Mouse (Mus musculus): ENCODE results near the gene Gm45785.

Gene Gm45785

DNA sequence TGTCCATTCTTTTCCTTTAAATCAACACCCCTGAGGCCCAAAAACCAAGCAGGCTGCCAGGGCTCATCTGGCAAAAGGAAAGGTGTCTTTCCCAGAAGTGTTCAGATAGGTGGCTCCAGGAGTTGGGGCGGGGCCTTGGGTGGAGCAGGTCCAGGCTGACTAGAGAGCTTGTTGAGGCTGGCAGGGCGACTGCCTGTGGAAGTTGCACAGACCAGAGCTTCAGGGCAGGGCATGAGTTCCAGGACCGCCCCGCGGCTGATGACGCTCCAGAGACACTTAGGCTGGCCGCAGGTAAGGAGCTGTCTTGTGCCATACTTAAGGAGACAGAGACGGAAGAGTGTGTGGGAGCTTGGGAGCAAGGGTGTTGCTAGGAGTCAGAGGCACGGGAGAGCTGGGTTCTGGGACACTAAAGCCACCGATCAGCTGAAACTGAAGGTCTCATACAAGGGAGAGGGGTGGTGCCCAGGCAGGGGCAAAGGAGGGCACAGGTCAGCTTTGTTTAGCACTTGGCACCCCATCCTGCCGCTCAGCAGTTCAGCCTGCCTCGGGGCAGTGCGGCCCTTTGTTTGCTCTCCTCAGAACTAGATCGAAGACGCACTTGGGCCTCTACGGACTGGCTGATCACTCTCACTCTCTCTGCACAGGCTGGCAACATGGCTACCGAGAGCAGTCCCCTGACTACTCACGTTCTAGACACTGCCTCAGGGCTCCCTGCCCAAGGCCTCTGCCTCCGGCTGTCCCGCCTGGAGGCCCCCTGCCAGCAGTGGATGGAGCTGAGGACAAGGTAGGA is 21.0 kb downstream of the Gm45785 start, which contains the start of gene Urah:
Gene Urah (plus strand): TSS at position 51 of the 790 bp plus-strand sequence.
- in situ Hi-C loops (cut with MboI, MseI), result no loop called here

- in situ Hi-C loops (cut with MboI, MseI), result no loop called here
Observed at GRCm38 (mm10) chr7:140833341-140833740, 22.8 kb downstream of the Gm45785 start.

DNA sequence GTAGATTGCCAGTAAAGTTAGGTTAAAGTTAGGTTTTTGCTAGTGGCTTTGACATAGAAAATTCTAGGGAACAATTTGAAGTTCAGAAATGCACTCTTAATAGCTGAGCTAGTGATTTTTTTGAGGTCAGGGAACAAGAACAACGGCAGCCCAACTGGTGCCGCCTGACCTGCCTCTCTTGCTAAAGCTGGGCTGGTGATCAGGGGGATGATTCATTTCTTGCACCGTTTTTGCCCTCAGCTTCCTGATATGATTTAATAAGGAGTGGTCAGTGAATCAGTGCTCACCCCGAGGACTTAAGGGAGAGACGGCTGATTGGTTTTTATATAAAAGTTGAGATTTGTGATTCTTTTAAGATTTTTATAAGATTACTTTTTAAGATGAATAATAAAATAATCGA is 24.7 kb downstream of the Gm45785 start:
- in situ Hi-C loops (cut with MboI, MseI), result no loop called here

GRCm38 (mm10) chr7:140828171-140828881 is 27.8 kb downstream of the Gm45785 start:
- in situ Hi-C loops (cut with MboI, MseI), result no loop called here

GRCm38 (mm10) chr7:140822731-140823130 is 33.4 kb downstream of the Gm45785 start:
- in situ Hi-C loops (cut with MboI, MseI), result no loop called here

DNA sequence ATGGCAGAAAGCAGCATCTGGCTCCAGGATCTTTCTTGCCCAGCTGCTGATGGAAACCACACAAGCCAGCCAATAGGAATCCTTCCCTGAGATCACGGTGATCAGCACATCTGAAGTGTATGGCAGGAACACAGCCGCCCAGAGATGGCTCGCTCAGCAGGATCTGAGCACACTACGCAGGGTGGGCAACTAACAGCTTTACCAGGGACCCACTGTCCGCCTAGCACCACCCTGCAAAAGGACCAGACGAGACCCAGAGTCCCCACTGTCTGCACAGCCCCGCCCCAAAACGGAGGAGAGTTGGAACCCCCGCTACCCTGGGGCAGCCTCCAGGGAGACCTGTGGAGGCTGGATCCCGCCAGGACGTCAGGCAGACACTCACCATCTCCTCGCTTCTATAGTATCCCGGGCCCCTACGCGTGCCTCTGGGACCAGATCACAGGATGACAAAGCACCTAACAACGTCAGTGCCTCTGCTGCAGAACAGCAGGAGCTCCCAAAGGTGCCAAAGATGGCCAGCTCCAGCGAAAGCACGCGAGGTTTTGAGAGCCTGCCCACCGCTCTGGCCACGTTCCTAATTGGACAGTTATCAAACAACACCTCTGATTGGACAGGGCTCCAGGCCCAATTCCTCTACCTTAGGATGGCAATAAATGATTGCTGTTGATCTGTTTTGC is 34.3 kb downstream of the Gm45785 start, which contains the start of gene Zfp941:
Gene Zfp941 (minus strand): TSS at position 526 of the 677 bp plus-strand sequence.
- in situ Hi-C loops (cut with MboI, MseI), result no loop called here

DNA sequence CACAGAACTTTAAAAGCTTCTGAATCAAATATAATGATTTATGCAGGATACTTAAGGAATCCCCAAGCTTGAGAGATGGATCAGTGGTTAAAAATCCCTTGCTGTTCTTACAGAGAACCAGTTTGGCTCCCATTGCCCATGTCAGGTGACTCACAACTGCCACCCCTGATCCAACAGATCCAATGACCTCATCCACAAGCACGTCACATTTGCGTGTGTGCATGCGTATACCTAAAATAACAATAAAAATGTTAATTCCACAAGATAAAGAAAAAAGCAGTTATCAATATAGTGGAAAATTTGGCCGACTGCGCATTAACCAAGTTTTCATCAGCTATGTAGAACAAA is 34.9 kb downstream of the Gm45785 start:
- in situ Hi-C loops (cut with MboI, MseI), result no loop called here

DNA sequence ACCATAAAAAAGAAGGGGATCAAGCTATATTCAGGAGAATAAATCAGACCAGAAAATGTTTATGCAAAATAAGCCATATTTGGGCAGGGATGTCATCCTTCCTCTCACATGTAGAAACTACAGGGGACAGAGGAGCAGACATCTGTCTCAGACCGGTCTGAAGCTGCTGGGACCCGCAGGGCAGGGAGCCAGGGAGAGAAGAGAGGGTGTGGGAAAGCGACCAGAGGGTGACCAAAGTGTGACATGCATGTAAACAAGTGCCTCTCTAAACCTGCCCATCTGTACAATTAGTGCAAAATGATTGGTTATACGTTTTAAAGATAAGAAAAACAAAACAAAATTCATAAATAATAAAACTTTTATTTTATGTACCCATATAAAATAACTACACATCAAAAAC is 36.0 kb downstream of the Gm45785 start:
- in situ Hi-C loops (cut with MboI, MseI), result no loop called here

- in situ Hi-C loops (cut with MboI, MseI), result loop anchor here in 1 of 2 experiments (5.0 kb wide), 1 partner anchor 636 kb away; no protein-coding TSS in a partner anchor
Observed at GRCm38 (mm10) chr7:140812850-140813249, 43.3 kb downstream of the Gm45785 start.

GRCm38 (mm10) chr7:140811714-140812113 is 44.4 kb downstream of the Gm45785 start:
- in situ Hi-C loops (cut with MboI, MseI), result loop anchor here in 1 of 2 experiments (5.0 kb wide), 1 partner anchor 634 kb away; no protein-coding TSS in a partner anchor

GRCm38 (mm10) chr7:140810496-140810895 is 45.6 kb downstream of the Gm45785 start:
- in situ Hi-C loops (cut with MboI, MseI), result loop anchor here in 1 of 2 experiments (5.0 kb wide), 1 partner anchor 633 kb away; no protein-coding TSS in a partner anchor

DNA sequence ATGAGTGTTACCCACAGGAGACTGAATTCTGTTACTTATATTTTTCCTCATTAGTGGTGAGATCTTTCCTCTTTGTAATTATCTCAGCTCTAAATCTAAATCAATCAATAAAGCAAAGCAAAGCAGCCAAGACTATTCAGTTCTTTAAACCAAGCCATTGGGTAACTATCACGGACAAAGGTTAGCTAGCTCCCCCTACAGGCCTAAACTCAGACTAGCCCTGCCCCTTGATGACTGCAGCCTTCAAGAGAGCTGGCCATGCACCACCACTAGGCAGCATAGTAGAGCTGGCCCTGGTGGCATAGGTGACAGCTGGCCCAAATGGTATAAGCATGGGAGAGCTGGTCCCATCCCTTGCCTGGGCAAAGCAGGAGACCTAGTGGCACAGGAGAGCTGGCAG is 50.4 kb downstream of the Gm45785 start:
- in situ Hi-C loops (cut with MboI, MseI), result loop anchor here in 1 of 2 experiments (5.0 kb wide), 1 partner anchor 723 kb away; the partner anchor contains the start of gene Caly

DNA sequence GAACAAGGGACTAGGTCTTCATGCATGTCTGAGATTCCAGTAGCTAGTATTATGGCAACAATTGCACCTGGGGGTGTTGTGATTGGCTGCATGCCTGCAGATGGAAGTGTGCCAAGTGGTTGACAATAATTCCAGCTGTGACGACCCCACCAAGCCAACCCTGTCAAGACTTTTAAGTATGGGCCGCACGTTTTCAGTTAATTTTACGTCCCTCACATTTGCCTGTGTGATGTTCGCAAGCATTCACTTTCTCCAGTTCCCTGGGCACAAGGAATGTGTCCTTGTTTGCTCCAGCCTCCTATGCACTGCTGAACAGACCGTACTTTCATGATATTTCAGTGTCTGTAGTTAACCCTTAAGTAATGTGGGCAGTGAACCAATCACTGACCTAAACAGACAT is 53.5 kb downstream of the Gm45785 start:
- in situ Hi-C loops (cut with MboI, MseI), result no loop called here

- in situ Hi-C loops (cut with MboI, MseI), result loop anchor here in 1 of 2 experiments (5.0 kb wide), 1 partner anchor 606 kb away; no protein-coding TSS in a partner anchor
Observed at GRCm38 (mm10) chr7:140798212-140798611, 57.9 kb downstream of the Gm45785 start.

DNA sequence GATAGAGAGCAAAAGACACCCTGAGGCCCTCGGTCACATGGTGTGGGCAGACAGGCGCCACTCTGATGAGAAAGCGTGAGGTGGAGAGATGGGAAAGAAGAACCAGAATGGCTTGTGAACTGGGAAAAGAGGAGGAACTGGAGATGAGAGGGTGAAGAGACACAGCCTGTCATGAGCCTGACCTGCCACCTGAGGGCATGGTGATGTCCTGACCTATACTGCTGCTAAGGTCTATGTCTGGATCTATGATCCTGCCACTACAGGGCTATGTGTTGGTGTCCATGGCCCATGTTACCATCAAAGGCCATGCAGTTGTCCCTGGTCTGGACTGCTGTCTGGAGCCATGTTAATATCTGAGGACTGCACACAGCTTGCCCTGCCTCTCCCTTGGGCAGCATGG is 58.5 kb downstream of the Gm45785 start:
- in situ Hi-C loops (cut with MboI, MseI), result loop anchor here in 1 of 2 experiments (5.0 kb wide), 1 partner anchor 605 kb away; no protein-coding TSS in a partner anchor

- in situ Hi-C loops (cut with MboI, MseI), result no loop called here
Observed at GRCm38 (mm10) chr7:140793541-140793940, 62.6 kb downstream of the Gm45785 start.

DNA sequence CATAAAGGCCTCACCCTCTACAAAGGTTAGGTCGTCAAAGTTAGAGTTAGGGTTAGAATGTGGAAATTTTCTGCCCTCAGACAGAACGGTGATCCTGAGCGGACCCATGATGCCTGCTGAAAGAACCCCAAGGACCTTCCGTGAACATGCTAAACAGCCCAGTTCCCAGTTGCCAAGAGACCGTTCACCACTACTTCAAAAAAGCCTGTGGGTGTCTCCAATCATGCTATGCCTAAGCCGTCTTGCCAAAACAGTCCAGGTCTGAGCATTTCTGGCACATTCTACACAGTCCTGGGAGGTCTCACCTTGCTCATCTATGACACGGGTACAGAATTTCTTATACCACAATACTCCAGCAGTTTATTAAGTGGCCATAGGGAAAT is 68.1 kb downstream of the Gm45785 start:
- in situ Hi-C loops (cut with MboI, MseI), result no loop called here

GRCm38 (mm10) chr7:140787406-140788052 is 68.6 kb downstream of the Gm45785 start, which contains the start of gene Syce1:
Gene Syce1, minus strand, starts transcription at chr7:140787852.
- in situ Hi-C loops (cut with MboI, MseI), result no loop called here

DNA sequence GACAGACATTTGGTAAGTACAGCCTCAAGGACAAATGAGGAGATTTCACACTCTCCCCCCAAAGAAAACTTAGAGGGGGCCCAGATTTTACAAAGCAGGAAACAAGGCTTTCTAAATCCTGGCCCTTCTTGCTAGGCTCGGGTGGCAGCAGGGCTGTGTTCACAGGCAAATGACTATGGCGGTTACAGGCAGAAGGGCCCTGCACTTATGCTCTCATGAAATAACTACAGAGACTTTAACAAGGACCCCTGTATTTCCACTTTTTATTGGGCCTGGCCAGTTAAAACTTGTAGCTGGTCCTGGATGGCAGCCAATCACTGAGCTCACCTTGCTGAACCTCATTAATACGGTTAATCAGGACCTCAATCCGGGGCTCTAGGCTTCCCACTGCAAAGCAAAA is 75.6 kb downstream of the Gm45785 start:
- in situ Hi-C loops (cut with MboI, MseI), result no loop called here

Data from T-helper 17 cell (primary cell).